Mouse (Mus musculus): ENCODE data around the gene Zfp808. TPM values are rescaled to one million over a fixed set of nuclear protein-coding genes. Genes with fewer than 3 reads are reported as not detected.
"Not testable (repeated sequence)": the region's sequence is repeated elsewhere in the genome, so short reads cannot be mapped to it uniquely, and the experiment has no call there.

Gene Zfp808
- total RNA-seq (2021) = 1 to 10 TPM; 4.3 to 6.3 TPM
- long read RNA-seq, experiment 1, partial matches to known transcripts = 0 of 1 reads
- long read RNA-seq, experiment 1, other reads (novel, unspliced or antisense) = 1 of 1 reads
- long read RNA-seq, experiment 2, partial matches to known transcripts = 0 of 2 reads
- long read RNA-seq, experiment 2, other reads (novel, unspliced or antisense) = 1 of 2 reads

- DNase-seq = peak; percentile 56 to 59
Measured at GRCm38 (mm10) chr13:62129432-62130171, at the start of gene Zfp808. TSS of gene Zfp808 (plus strand) at chr13:62129886.

- DNase-seq = not testable (repeated sequence)
Measured at GRCm38 (mm10) chr13:62098786-62099185, 30.9 kb upstream of the Zfp808 start.

GRCm38 (mm10) chr13:62099454-62099853 is 30.2 kb upstream of the Zfp808 start:
- not testable (repeated sequence) for DNase-seq

- not testable (repeated sequence) for DNase-seq
Measured at GRCm38 (mm10) chr13:62102368-62102767, 27.3 kb upstream of the Zfp808 start.

GRCm38 (mm10) chr13:62115861-62116260 is 13.8 kb upstream of the Zfp808 start:
- DNase-seq = peak in 1 of 2 experiments; percentile 15

- DNase-seq = not testable (repeated sequence)
Measured at GRCm38 (mm10) chr13:62121578-62121977, 8.1 kb upstream of the Zfp808 start.

- DNase-seq = not testable (repeated sequence)
Measured at GRCm38 (mm10) chr13:62181835-62182755, 52.4 kb downstream of the Zfp808 start.

GRCm38 (mm10) chr13:62245264-62245663 is 115.6 kb downstream of the Zfp808 start:
- DNase-seq = no peak

- not testable (repeated sequence) for DNase-seq
Measured at GRCm38 (mm10) chr13:62255226-62255625, 125.5 kb downstream of the Zfp808 start.

- no peak for DNase-seq
Measured at GRCm38 (mm10) chr13:62263392-62263791, 133.7 kb downstream of the Zfp808 start.

All from adrenal gland, postnatal 36 days (tissue).